Mouse (Mus musculus) heart, postnatal 14 days (tissue): ENCODE data around the gene Gnaq. TPM values are rescaled to one million over a fixed set of nuclear protein-coding genes. Genes with fewer than 3 reads are reported as not detected.

Experiments
- DNase-seq, 2 experiments: peaks; one replicate each; pipeline ENCODE4 v3.0.0; 2021 to 2022
- intact Hi-C: fragments of 180-260 bp; cut with DNase I; formaldehyde crosslinking; loops from one replicate; pipeline ENCODE4 v1.15.1; 2025
- total RNA-seq, 2 experiments: library from RNA; stranded (reverse); gene quantifications; 2 replicates each; pipeline ENCODE4 v1.2.3; 2021

The Gnaq gene
- total RNA-seq, 2 experiments from 2014 or later = 29.7 to 34.2 TPM

DNA sequence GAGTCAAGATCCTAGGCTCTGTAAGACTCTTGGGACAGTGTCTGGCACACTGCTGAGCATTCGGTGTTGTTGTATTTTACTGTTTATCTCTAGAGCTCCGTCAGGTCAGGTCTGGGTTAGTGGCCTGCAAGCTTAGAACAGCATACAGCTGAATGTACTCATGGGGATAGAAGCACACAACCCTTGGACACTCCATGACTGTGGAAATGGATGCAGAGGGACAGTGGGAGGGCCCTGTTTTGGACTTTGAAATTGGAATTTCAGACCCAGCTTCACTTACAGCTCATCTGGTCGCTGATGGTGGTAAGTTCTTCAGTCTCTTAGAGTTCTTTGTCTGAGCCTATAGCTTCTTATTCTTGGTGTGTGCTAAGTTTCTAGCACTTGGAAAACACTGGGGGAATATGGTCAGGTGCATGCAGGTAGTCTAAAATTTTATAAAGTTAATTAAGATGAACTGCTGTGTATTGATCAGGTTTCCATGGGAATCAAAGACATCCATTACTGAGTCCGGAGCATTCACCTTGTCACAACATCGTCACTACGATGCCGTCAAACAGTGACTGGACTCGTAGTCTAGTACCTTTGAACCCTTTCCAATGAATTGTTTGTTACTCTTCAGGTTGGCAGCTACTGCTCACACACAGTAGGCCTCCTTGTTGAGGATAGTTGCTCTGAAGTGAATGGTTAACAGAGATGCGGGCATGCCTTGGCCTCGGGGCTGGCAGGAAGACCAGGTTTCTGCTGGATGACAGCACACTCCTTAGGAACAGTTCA lies 51.1 kb downstream of the Gnaq start:
- intact Hi-C loops = loop anchor here (5.0 kb wide), 1 partner anchor 41 kb away; no protein-coding TSS in a partner anchor
- no peak for DNase-seq

- no peak for DNase-seq
- intact Hi-C loops = no loop called here
These were observed 54.4 kb downstream of the Gnaq start for GRCm38 (mm10) chr19:16186984-16187383.

- intact Hi-C loops = no loop called here
- DNase-seq = no peak
These were observed 55.3 kb downstream of the Gnaq start for GRCm38 (mm10) chr19:16187952-16188351.

GRCm38 (mm10) chr19:16189066-16189765 lies 56.6 kb downstream of the Gnaq start:
- intact Hi-C loops = no loop called here
- DNase-seq = no peak

GRCm38 (mm10) chr19:16198162-16198561 lies 65.5 kb downstream of the Gnaq start:
- peak in 1 of 2 experiments; percentile 21 for DNase-seq
- intact Hi-C loops = loop anchor here (1.0 to 5.0 kb wide), 2 partner anchors 66 to 134 kb away; partner anchors contain the start of gene Gnaq

DNA sequence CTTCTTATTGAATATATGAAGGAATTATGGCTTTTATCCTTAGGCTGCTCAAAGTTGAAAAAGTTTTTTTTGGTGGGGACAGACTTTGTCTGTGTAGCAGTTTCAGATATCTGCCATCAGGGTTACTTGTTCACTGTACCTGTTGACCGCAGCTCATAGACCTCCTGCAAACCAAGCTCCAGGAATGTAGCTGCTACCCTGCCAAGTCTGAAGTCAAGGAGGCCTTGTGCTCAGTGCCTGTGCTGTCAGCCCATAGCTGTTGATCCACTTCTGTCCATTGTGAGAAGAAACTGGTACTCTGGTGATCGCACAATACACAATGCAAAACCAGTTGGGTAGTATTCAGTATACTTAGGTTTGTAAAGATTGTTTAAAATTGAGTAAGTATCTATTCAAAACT lies 68.7 kb downstream of the Gnaq start:
- DNase-seq = no peak
- intact Hi-C loops = no loop called here

DNA sequence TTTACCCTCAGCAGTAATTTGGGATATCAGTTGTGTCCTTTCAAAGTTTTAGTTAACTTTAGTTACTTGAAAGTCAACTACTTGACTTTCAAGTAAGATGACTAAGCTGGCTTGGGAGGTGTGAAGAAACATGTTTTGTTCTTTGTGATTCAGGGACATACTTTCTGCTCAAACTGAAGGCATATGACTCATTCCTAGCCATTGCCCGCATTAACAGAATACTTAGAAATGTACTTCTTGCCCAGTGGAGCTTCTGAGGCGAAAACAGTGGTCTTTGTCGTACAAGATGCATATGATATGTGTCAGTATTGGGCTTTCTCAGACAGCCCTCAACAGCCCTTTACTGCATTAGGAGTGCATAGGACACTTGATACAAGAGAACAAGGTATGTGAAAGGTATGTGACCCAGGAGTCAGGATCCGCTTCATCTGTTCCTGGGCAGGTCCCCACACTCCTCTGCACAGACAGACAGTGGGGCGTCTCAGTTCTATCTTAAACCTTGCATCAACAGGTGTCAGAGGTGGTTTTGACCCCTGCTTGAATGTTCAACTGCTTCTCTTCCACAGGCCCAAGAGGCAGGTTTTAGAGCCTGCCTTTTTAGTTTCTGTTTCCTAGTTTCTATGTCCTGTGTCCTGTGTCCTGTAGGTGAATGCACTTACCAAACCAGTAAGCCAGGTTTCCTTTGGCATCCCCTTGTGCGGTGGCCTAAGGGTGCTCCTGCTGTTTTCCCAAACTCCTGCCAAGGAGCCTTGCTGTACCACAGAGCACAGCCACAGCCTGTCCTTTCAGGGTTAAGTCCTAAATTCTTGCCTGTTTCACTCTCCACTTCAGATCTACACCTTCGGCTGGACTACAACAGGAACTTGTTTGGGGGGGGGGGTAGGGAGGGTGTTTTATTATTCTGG lies 72.4 kb downstream of the Gnaq start:
- intact Hi-C loops = no loop called here

GRCm38 (mm10) chr19:16209616-16210015 lies 77.0 kb downstream of the Gnaq start:
- intact Hi-C loops = no loop called here
- DNase-seq = no peak

More for the DNA sequence above, 72.4 kb downstream of the Gnaq start:
- no peak for DNase-seq

DNA sequence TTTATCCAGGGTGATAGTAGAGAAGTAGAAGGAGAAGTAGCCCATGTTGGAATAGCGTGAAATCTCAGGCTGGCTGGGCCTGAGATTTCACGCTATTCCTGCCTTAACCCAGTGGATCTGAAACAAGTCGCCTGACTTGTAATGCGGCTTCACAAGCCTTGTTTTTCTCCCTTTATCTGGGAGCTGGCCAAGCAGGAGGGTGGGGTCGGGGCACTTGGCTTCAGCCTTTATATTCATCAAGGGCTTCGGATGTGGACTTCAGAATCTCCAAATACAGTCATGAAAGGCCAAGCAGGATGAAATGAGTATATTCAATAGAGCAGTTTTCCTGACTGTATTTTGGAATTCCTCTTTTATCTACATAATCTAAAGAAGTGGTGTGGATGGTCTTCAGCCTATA lies 82.3 kb downstream of the Gnaq start:
- peak; percentile 69 to 83 for DNase-seq
- intact Hi-C loops = no loop called here

DNA sequence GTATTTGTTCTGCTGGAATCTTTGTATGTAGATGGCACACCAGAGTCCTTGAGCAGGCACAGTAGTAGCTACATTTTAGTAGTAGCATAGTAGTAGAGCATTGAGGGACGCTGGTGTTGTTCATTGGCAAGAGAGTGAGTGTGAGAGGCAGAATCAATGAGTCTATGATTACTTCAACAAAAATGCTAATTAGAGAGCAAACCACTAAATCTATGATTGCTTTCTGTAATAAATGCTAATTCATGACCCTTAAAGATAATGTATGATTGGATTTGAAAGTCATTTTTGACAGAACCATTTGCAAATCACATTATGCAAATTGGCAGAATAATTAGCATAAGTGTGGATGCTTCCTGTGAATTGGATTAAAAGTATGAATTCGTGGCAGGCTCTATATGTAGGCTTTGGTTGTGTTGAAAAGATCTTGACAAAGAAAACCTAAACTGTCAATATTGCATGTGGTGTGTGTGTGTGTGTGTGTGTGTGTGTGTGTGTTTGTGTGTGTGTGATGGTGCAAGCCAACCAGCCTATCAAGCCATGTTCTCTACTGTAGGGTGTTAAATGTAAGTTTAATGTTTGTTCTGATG lies 82.9 kb downstream of the Gnaq start:
- no peak for DNase-seq
- intact Hi-C loops = no loop called here

DNA sequence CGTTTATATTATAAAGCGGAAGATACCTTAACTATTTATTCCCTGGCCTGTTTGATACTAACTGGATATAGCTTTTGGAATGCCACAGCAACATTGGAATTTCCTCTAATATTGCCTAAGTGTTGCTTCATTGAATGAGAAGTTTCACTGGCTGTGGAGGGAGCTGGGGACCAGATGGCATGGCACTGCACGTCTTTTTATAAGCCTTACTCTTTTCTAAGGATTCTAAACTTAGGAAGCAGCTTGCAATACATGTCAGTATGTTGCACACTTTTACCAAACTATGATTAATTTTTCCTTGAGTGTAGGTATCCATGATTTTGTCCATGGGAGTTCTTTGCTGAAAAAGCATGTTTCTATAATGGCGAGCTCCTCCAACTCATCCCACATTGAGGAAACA lies 87.3 kb downstream of the Gnaq start:
- intact Hi-C loops = no loop called here
- DNase-seq = no peak

DNA sequence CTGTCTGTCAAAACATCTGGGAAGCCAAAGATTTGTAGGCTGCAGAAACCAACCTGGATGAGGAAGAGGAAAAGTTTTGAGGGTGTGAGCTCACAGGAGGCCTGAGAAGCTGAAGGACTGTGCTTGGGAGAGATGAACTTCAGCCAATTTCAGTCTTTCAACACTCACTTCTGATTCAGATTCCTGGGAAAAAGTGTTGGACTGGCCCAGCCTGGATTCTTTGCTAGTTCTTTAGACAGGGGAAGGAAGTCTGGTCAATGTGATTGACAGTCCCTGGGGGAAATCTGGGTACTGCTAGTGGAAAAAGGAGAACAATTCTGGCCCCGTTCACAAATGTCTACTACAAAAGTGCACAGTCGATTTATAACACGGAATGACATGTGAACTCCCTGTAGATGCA lies 89.9 kb downstream of the Gnaq start:
- intact Hi-C loops = no loop called here
- DNase-seq = peak; percentile 15 to 31

DNA sequence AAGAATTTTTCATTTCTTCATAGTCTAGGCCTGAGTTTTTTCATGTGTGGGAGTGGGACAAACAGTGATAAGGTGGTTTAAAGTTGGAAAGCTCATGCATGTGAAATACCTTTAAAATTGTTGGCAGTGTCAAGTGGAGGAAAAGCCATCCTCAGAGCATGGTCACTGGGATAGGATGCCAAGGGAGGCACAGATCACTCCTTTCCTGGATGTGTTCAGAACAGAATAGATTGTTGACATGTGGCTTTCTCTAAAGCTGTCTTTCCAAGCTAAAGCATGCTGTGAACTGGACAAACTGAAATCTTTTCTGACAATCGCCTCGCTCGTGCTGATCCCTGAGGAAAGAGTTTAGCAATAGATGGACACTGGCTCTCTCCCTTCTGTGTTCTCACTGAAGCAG lies 90.5 kb downstream of the Gnaq start:
- intact Hi-C loops = no loop called here

DNA sequence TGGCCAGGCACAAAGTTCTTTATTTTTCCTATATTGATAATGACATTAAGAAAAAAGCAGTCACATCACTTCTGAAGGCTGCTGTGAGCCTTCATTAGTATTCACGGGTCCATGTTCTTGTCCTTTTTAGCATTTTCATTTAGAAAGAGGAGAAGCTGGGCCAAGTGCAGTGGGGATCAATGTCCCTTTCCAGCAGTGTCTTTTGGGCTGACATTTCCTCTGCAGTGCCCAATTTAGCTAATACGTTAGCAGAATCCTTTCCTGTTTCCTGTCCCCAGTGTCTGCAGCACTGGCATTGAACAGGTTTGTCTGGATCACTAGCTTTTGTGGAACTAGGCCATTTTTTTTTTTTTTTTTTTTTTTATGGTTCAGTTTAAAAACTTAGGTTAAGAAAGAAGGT lies 92.2 kb downstream of the Gnaq start:
- intact Hi-C loops = no loop called here
- DNase-seq = no peak

More for the DNA sequence above, 90.5 kb downstream of the Gnaq start:
- no peak for DNase-seq

- intact Hi-C loops = no loop called here
- no peak for DNase-seq
These were observed 99.0 kb downstream of the Gnaq start for GRCm38 (mm10) chr19:16231584-16231983.

DNA sequence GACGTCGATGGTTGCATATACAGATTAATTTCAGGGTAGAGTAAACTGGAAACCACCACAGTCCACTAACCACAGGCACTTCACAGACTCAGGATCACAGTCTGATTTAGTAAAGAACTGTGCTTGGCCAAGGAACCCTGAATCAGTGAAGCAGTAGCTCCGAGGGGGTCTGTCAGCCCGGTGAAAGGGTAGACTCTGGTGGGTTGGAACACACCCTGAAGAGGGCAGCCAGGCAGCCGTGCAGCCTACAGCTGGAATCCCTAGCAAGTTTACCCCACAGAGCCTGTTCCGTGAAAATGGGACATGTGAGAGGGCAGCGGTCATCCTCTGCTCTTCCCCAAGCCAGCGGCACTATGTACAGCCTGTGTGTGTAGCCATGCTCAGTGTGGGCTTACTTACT lies 103.0 kb downstream of the Gnaq start:
- intact Hi-C loops = no loop called here
- no peak for DNase-seq

DNA sequence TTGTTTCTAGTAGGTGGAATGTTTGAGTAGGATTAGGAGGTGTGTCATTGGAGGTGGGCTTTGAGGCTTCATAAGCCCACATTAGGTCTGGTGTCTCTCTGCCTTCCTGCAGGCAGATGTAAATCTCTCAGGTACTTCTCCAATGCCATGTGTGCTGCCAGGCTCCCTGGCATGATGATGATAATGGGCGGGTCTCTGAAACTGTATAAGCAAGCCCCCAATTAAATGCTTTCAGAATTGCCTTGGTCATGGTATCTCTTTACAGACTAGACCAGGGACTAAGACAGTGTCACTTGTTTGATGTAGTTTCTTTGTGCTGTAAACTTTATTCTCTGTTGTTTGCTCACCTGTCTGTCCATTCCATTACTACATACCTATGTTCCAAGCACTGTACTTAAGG lies 104.4 kb downstream of the Gnaq start:
- no peak for DNase-seq
- intact Hi-C loops = no loop called here

DNA sequence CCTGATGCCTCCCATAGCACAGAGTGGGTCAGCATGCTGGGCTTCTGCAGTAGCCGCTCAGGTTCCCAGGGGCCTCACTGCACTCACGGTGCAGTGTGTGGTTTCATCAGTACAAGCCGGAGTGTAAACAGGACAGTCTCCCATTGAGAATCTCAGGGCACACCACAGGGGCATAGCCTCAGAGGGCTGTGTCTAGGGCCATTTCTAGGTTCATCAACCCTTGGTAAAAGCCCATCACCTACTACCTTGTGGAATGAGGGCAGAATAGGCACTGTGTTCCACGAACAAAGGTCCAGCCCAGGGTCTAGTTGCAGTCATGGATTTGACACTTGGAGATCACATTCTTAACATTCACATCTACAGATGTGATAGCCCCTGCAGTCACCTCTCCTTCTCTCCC lies 105.4 kb downstream of the Gnaq start:
- DNase-seq = no peak
- intact Hi-C loops = no loop called here

DNA sequence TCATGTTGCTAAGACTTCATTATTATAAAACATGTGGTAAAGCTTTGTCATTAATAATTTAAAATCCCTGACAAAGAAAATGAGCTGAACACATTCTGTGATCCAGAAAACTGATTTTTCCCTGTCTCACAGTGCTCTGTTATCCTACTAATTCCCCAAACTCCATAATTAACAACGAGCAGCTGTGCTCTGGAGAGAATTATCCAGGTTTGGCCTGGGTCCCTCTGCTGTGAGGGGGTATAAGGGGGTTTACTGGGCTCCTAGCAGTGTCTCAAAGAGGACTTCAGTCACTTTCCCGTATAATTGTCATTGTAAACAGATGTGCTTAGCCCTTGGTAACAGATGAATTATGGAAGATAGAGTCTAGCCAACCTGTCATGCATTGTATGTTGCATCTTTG lies 105.9 kb downstream of the Gnaq start:
- no peak for DNase-seq
- intact Hi-C loops = no loop called here

GRCm38 (mm10) chr19:16242708-16243107 lies 110.1 kb downstream of the Gnaq start:
- intact Hi-C loops = loop anchor here (5.0 kb wide), 1 partner anchor 95 kb away; no protein-coding TSS in a partner anchor

More at GRCm38 (mm10) chr19:16242708-16243107, 110.1 kb downstream of the Gnaq start:
- DNase-seq = no peak
